Mouse (Mus musculus): ENCODE results near the gene Ints13. TPM values are rescaled to one million over a fixed set of nuclear protein-coding genes. Genes with fewer than 3 reads are reported as not detected.

Gene Ints13
- polyA plus RNA-seq, 1 experiment from 2014 or later, result 74.2 TPM

- Histone ChIP-seq H3K9me3 (replicated peaks) (no peaks in the 10 kb centered on the region; the same call in 1 of the 2 replicates), H3K4me2 (no peak overlapping the region), H3K4me3 (no peak overlapping the region), H3K36me3 (ENCODE audit: poor library complexity, severe bottlenecking) (no peaks in the 10 kb centered on the region), H3K4me1 (no peaks in the 10 kb centered on the region), H3K27ac (no peak overlapping the region), H3K9ac (no peak overlapping the region), H3K27me3 (no peaks in the 10 kb centered on the region)
- 94% methylated on average over 4 of the region's 4 CpGs for WGBS
- no peak for ATAC-seq
Measured at GRCm38 (mm10) chr6:146537111-146537510, 40.5 kb downstream of the Ints13 start.

- ATAC-seq, result no peak
- Histone ChIP-seq H3K27ac (no peak overlapping the region), H3K4me1 (no peaks in the 10 kb centered on the region), H3K4me2 (no peak overlapping the region), H3K9me3 (replicated peaks) (no peaks in the 10 kb centered on the region; the same call in 1 of the 2 replicates), H3K27me3 (no peaks in the 10 kb centered on the region), H3K36me3 (ENCODE audit: poor library complexity, severe bottlenecking) (no peaks in the 10 kb centered on the region), H3K4me3 (no peak overlapping the region), H3K9ac (no peak overlapping the region)
- 93% methylated on average over 5 of the region's 5 CpGs for WGBS
Measured at GRCm38 (mm10) chr6:146535501-146535900, 42.1 kb downstream of the Ints13 start.

DNA sequence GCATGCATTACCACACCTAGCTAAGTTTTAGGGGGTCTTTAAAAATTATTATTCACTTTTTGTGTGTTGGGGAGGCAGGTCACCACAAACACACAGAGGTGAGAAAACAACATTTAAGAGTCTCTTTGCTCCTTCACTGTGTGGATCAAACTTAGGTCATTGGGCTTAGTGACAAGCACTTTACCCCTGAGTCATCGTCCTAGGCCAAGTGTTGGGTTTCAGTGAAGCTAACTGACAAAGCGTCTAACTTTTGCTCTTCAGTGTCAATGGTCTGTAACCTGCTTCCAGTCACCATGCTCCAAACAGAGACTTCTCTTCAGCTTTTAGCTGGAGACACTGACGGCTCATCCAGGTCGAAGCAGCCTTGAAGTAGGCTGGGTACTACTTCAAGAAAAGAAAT lies 44.5 kb downstream of the Ints13 start:
- no peak for ATAC-seq
- no peaks in the 10 kb centered on the region for H3K36me3 ChIP-seq (ENCODE audit: poor library complexity, severe bottlenecking)
- WGBS, result 85% methylated on average over 4 of the region's 4 CpGs

DNA sequence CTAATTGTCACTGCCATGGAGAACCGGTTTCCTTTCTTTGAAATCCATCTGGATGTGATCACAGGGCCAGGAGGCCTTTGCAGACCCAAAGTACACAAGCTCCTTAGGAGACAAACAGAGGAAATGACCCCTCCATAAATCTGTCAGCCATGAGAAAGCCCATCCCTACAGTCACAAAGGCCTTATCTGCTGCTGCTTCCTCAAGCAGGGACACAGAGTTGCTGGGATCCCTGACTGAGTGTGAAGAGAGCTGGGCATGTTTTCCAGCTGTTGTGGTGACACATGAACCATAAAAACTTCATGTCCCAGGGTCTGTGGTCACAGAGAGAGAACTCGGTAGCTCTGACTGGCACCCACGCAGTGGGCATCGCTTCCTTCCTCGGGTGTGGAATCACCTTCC lies 46.9 kb downstream of the Ints13 start:
- no peaks in the 10 kb centered on the region for H3K27me3 ChIP-seq
- H3K4me3 ChIP-seq, result no peak overlapping the region
- no peak for ATAC-seq
- no peak overlapping the region for H3K4me2 ChIP-seq
- H3K9me3 ChIP-seq (replicated peaks), result no peaks in the 10 kb centered on the region; the same call in 1 of the 2 replicates
- 89% methylated on average over 5 of the region's 5 CpGs for WGBS
- no peak overlapping the region for H3K9ac ChIP-seq
- H3K27ac ChIP-seq, result no peak overlapping the region
- no peaks in the 10 kb centered on the region for H3K4me1 ChIP-seq
- H3K36me3 ChIP-seq (ENCODE audit: poor library complexity, severe bottlenecking), result no peaks in the 10 kb centered on the region

More for the DNA sequence above, 44.5 kb downstream of the Ints13 start:
- Histone ChIP-seq H3K4me3 (no peak overlapping the region), H3K9me3 (replicated peaks) (no peaks in the 10 kb centered on the region; the same call in 1 of the 2 replicates), H3K4me1 (no peaks in the 10 kb centered on the region), H3K27ac (no peak overlapping the region), H3K27me3 (no peaks in the 10 kb centered on the region), H3K9ac (no peak overlapping the region), H3K4me2 (no peak overlapping the region)

DNA sequence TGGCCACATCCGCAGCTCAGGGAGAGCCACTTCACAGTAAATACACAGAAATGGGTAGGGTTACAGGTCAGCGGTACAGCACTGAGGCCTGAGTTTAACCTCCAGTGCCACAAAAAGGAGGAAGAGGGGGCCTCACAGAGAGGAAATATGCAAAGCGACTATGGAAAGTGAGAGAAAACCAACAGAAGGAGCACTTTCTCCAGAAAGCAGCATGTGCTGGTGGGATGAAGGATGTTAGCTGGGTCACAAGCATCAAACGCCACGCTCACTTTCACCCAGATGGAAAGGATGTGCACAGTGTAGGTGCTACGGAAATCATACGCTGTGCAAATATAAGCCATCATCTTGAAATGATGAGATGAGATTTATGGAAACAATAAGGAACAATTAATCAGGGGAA lies 47.3 kb downstream of the Ints13 start:
- H3K36me3 ChIP-seq (ENCODE audit: poor library complexity, severe bottlenecking), result no peaks in the 10 kb centered on the region
- H3K9ac ChIP-seq, result no peak overlapping the region
- H3K9me3 ChIP-seq (replicated peaks), result no peaks in the 10 kb centered on the region
- no peak overlapping the region for H3K4me2 ChIP-seq
- no peaks in the 10 kb centered on the region for H3K4me1 ChIP-seq
- 92% methylated on average over 7 of the region's 7 CpGs for WGBS
- H3K27ac ChIP-seq, result no peak overlapping the region
- no peak for ATAC-seq
- no peaks in the 10 kb centered on the region for H3K27me3 ChIP-seq
- H3K4me3 ChIP-seq, result no peak overlapping the region

GRCm38 (mm10) chr6:146527537-146527936 lies 50.1 kb downstream of the Ints13 start:
- ATAC-seq, result no peak
- WGBS, result 93% methylated on average over 2 of the region's 2 CpGs

GRCm38 (mm10) chr6:146525500-146525899 lies 52.1 kb downstream of the Ints13 start:
- Histone ChIP-seq H3K9me3 (replicated peaks) (no peaks in the 10 kb centered on the region), H3K4me2 (no peak overlapping the region), H3K4me1 (no peaks in the 10 kb centered on the region), H3K4me3 (no peak overlapping the region), H3K27me3 (no peaks in the 10 kb centered on the region), H3K36me3 (ENCODE audit: poor library complexity, severe bottlenecking) (no peaks in the 10 kb centered on the region), H3K9ac (no peak overlapping the region), H3K27ac (no peak overlapping the region)
- no peak for ATAC-seq
- 83% methylated on average over 2 of the region's 2 CpGs for WGBS

More at GRCm38 (mm10) chr6:146527537-146527936, 50.1 kb downstream of the Ints13 start:
- H3K4me1 ChIP-seq, result no peaks in the 10 kb centered on the region
- H3K9me3 ChIP-seq (replicated peaks), result no peaks in the 10 kb centered on the region
- H3K4me2 ChIP-seq, result no peak overlapping the region
- no peak overlapping the region for H3K9ac ChIP-seq
- no peaks in the 10 kb centered on the region for H3K36me3 ChIP-seq (ENCODE audit: poor library complexity, severe bottlenecking)
- no peaks in the 10 kb centered on the region for H3K27me3 ChIP-seq
- no peak overlapping the region for H3K27ac ChIP-seq
- H3K4me3 ChIP-seq, result no peak overlapping the region

DNA sequence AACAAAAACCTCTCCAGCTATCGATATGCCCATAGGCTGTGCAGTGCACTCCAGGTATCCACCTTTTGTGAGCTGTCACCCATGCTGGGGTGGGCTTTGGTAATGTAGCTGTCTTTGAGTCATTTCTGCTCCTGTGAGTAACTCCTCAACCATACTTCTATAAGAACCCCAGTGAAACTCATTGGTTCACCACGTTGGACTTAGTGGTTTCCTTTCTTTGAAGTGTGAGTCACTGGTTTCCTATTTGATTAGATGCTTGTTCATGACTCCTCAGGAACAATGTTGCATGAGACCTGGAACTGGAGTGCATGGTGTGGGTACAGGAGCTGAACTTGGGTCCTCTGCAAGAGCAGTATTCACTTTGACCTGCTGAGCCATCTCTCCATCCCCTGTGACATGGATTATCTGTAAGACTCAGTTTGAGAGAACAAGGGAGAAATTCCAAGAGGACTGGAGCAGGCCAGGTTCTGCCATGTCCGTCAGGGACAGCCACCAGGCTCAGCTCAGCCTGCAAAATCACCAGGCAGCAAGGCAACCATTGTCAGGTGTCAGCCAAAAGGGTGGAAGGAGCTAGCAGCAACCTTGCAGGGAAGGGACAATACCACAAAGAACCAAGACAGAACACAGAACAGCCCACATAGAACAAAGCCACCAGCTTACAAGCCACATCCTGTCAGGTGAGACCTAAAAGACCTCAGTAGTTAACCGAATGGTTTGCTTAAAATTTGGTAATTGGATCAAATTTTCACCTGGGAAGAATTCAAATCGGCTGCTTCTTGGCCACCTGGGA lies 56.0 kb downstream of the Ints13 start:
- Histone ChIP-seq H3K9me3 (replicated peaks) (no peaks in the 10 kb centered on the region), H3K36me3 (ENCODE audit: poor library complexity, severe bottlenecking) (no peaks in the 10 kb centered on the region), H3K4me1 (no peaks in the 10 kb centered on the region), H3K4me2 (no peak overlapping the region), H3K4me3 (no peak overlapping the region), H3K27ac (no peak overlapping the region), H3K9ac (no peak overlapping the region), H3K27me3 (no peaks in the 10 kb centered on the region)
- 82% methylated on average over 5 of the region's 5 CpGs for WGBS
- ATAC-seq, result no peak

GRCm38 (mm10) chr6:146519019-146519418 lies 58.6 kb downstream of the Ints13 start:
- no peak overlapping the region for H3K9ac ChIP-seq
- no peaks in the 10 kb centered on the region for H3K27me3 ChIP-seq
- no peaks in the 10 kb centered on the region for H3K4me1 ChIP-seq
- H3K9me3 ChIP-seq (replicated peaks), result no peaks in the 10 kb centered on the region
- no peak for ATAC-seq
- H3K4me2 ChIP-seq, result no peak overlapping the region
- no peak overlapping the region for H3K27ac ChIP-seq
- 80% methylated on average over 2 of the region's 2 CpGs for WGBS
- no peaks in the 10 kb centered on the region for H3K36me3 ChIP-seq (ENCODE audit: poor library complexity, severe bottlenecking)
- H3K4me3 ChIP-seq, result no peak overlapping the region

- Histone ChIP-seq H3K4me3 (no peak overlapping the region), H3K4me1 (no peaks in the 10 kb centered on the region), H3K4me2 (no peak overlapping the region), H3K36me3 (ENCODE audit: poor library complexity, severe bottlenecking) (no peaks in the 10 kb centered on the region), H3K9ac (no peak overlapping the region), H3K9me3 (replicated peaks) (no peaks in the 10 kb centered on the region), H3K27me3 (no peaks in the 10 kb centered on the region), H3K27ac (no peak overlapping the region)
- ATAC-seq, result no peak
- 89% methylated on average over 6 of the region's 6 CpGs for WGBS
Measured at GRCm38 (mm10) chr6:146515936-146516335, 61.7 kb downstream of the Ints13 start.

DNA sequence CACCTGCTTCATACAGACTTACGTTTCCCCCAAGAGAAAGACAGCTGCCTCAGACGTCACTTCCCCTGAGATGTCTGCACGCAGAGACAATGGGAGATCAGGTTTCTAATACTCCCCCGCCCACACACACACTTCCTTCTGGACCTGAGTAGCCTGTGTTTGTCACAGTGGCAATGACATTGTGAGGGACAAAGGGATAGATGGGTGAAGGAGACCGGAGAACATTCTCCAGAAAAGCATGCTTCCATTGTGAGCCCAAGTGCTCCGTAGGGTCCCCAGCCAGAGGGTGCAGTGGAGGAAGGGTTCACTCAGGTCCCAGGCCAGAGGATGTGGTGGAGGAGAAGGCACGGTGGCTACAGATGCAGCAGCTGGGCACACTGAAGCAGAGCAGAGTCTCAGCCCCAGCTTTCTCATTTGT lies 63.1 kb downstream of the Ints13 start:
- WGBS, result 48% methylated on average over 7 of the region's 7 CpGs
- Histone ChIP-seq H3K4me3 (no peak overlapping the region), H3K4me1 (no peaks in the 10 kb centered on the region), H3K9ac (no peak overlapping the region), H3K27ac (no peak overlapping the region), H3K4me2 (no peak overlapping the region), H3K27me3 (no peaks in the 10 kb centered on the region), H3K9me3 (replicated peaks) (no peaks in the 10 kb centered on the region), H3K36me3 (ENCODE audit: poor library complexity, severe bottlenecking) (no peaks in the 10 kb centered on the region)
- ATAC-seq, result no peak

- Histone ChIP-seq H3K27me3 (no peaks in the 10 kb centered on the region), H3K27ac (no peak overlapping the region), H3K4me3 (no peak overlapping the region), H3K9ac (no peak overlapping the region), H3K4me2 (no peak overlapping the region), H3K36me3 (ENCODE audit: poor library complexity, severe bottlenecking) (no peaks in the 10 kb centered on the region), H3K4me1 (no peaks in the 10 kb centered on the region), H3K9me3 (replicated peaks) (no peaks in the 10 kb centered on the region)
- 67% methylated on average over 5 of the region's 5 CpGs for WGBS
- ATAC-seq, result no peak
Measured at GRCm38 (mm10) chr6:146513899-146514298, 63.7 kb downstream of the Ints13 start.

- Histone ChIP-seq H3K4me3 (no peak overlapping the region), H3K27me3 (no peaks in the 10 kb centered on the region), H3K4me2 (no peak overlapping the region), H3K9ac (no peak overlapping the region), H3K9me3 (replicated peaks) (no peaks in the 10 kb centered on the region), H3K36me3 (ENCODE audit: poor library complexity, severe bottlenecking) (no peaks in the 10 kb centered on the region), H3K4me1 (no peaks in the 10 kb centered on the region), H3K27ac (no peak overlapping the region)
- no peak for ATAC-seq
- 94% methylated on average over 8 of the region's 8 CpGs for WGBS
Measured at GRCm38 (mm10) chr6:146513384-146513783, 64.3 kb downstream of the Ints13 start.

Data from forebrain, embryonic 13.5 days (tissue).